Mouse (Mus musculus) midbrain, embryonic 14.5 days (tissue): ENCODE results near the gene Brca1. TPM values are rescaled to one million over a fixed set of nuclear protein-coding genes. Genes with fewer than 3 reads are reported as not detected.
A peak's percentile ranks its signal among the peaks of the same experiment; 100 is the strongest.

Source experiments
- ATAC-seq: fragments of 200-750 bp; cut with Nextera tagmentation; 2 replicates; pipeline ENCODE4 v1.8.0; 2017; ENCODE audit warnings: moderate number of reproducible peaks, moderate library complexity; ENCODE audit not compliant: low FRiP score, low TSS enrichment
- DNase-seq: peaks from one replicate; pipeline ENCODE4 v3.0.0-alpha.2; 2015
- H3K27ac ChIP-seq: fragments of 300-500 bp; sonication (generic); replicated peaks from 2 replicates; pipeline ENCODE4 v1.5.1; 2014; ENCODE audit warnings: mild to moderate bottlenecking, low read depth, low read length, moderate library complexity
- H3K27me3 ChIP-seq: fragments of 300-500 bp; sonication (generic); 2 replicates; pipeline ENCODE4 v1.6.1; 2014; ENCODE audit warnings: low read length, control low read depth, mixed read lengths; ENCODE audit not compliant: control insufficient read depth, insufficient read depth
- H3K36me3 ChIP-seq: fragments of 300-500 bp; sonication (generic); 2 replicates; pipeline ENCODE4 v1.6.1; 2014; ENCODE audit warnings: low read length, control low read depth; ENCODE audit not compliant: control insufficient read depth, insufficient read depth
- H3K4me1 ChIP-seq: fragments of 300-500 bp; sonication (generic); 2 replicates; pipeline ENCODE4 v1.6.1; 2014; ENCODE audit warnings: mild to moderate bottlenecking, antibody characterized with exemption, low read length, control low read depth; ENCODE audit not compliant: control insufficient read depth, insufficient read depth
- H3K4me2 ChIP-seq: fragments of 300-500 bp; sonication (generic); 2 replicates; pipeline ENCODE4 v1.6.1; 2014; ENCODE audit warnings: mild to moderate bottlenecking, low read length, moderate library complexity
- H3K4me3 ChIP-seq: fragments of 300-500 bp; sonication (generic); replicated peaks from 2 replicates; pipeline ENCODE4 v1.5.1; 2014; ENCODE audit warnings: low read depth, low read length
- H3K9ac ChIP-seq: fragments of 300-500 bp; sonication (generic); replicated peaks from 2 replicates; pipeline ENCODE4 v1.6.1; 2014; ENCODE audit warnings: mild to moderate bottlenecking, low read length, moderate library complexity
- H3K9me3 ChIP-seq: fragments of 300-500 bp; sonication (generic); 2 replicates; pipeline ENCODE4 v1.6.1; 2016; ENCODE audit warnings: low read length, control low read depth, mixed read lengths; ENCODE audit not compliant: control insufficient read depth
- WGBS: fragments of 180-500 bp; shearing (Covaris S2); extraction: QIAGEN DNeasy Blood & Tissue Kit; methylation state at CpG from one replicate; pipeline ENCODE4 v1.1.7; 2014; 5-methylcytosine and 5-hydroxymethylcytosine counted together
- polyA plus RNA-seq: library from polyadenylated mRNA; unstranded; fragments of >200 nt; fragmentation: Nextera tagmentation; extraction: Ambion mirVana; gene quantifications from 2 replicates; pipeline ENCODE4 v1.2.1, GENCODE M21; 2014

Gene Brca1
- polyA plus RNA-seq, 1 experiment from 2014 or later, result 4.1 TPM

DNA sequence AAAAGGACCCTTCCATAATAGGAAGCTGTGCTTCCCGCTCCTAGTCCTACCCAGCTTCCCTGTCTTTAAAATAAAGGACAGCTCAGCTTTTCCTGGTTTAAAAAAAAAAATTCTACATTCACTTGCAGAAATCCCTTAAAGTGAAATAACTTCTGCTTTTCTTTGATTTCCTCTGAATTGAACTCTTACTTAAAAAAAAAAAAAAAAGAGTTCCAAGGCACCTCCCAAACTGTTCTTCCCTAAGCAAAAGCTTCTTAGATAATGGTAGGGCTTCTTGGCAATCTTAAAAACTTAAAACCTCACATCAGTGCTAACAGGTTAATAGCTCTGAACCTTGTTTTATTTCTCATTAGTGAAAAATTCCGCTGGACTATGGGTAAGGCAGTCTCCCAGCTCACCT, 31.4 kb upstream of the Brca1 start:
- H3K27me3 ChIP-seq, result no peaks in the 10 kb centered on the region
- DNase-seq (no peak), ATAC-seq (no peak)
- no peaks in the 10 kb centered on the region for H3K9me3 ChIP-seq
- no peak overlapping the region for H3K4me2 ChIP-seq
- H3K4me3 ChIP-seq, result no peak overlapping the region
- WGBS, result 87% methylated on average over 2 of the region's 2 CpGs
- no peaks in the 10 kb centered on the region for H3K4me1 ChIP-seq
- H3K36me3 ChIP-seq, result peaks cover 34% of the 10 kb centered on the region
- H3K27ac ChIP-seq, result no peak overlapping the region
- H3K9ac ChIP-seq, result no peak overlapping the region

DNA sequence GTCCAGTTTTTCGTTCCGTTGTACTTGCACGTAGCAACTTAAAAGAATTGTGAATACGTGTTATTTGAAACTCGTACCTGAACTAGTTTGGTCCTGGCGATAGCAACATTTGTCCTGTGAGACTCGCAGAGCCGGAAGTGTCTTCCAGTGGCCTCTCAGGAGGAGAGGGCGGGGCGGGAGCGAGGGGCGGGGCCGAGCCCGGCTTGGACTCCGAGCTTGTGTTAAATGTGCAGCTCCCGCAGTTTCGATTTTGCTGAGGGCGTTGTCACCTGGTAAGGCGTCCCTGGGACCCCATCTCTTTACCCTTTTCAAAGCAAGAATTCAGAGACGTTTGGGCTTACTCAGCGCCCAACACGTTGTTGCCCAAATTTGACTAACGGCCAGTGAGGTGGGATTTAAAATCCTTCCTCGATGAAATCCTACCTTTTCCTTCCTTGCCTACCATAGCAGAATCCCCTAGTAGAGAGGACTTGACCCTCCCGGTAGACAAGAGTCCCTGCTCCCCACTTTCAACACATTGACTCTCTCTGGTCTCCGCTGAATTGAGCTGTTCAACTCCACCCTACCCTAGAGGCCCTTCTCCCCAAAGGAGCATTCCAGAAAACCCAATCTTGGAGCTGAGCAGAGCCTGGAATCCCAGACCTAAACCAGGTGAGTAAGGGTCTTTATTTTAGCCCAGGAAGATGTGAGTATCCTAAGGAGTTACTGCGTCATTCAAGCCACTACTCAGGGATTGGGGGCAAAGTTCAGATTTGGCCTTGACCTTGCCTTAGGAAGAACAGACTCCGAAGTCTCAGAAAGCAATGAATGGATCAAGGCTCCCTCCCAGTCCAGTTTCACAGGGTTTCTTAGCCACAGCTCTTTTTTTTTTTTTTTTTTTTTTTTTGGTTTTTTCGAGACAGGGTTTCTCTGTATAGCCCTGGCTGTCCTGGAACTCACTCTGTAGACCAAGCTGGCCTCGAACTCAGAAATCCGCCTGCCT, 30.6 kb upstream of the Brca1 start, which contains the start of gene Tmem106a:
Tmem106a (plus strand) TSS at position 189 of the 982 bp plus-strand sequence.
- H3K27me3 ChIP-seq, result no peaks in the 10 kb centered on the region
- H3K9ac ChIP-seq, result 0 out of 2 replicates have a peak within 1 kb of the TSS, but pooled peaks have one; percentile 6
- no peak within 1 kb of the TSS for H3K27ac ChIP-seq
- H3K9me3 ChIP-seq, result no peaks in the 10 kb centered on the region
- DNase-seq, result peak; percentile 70
- no peaks in the 10 kb centered on the region for H3K4me1 ChIP-seq
- WGBS, result 19% methylated on average over 30 of the region's 31 CpGs
- peak within 1 kb of the TSS; percentile 36 for H3K4me2 ChIP-seq
- no peak within 1 kb of the TSS for H3K4me3 ChIP-seq
- peaks cover 42% of the 10 kb centered on the region for H3K36me3 ChIP-seq
- no peak for ATAC-seq

DNA sequence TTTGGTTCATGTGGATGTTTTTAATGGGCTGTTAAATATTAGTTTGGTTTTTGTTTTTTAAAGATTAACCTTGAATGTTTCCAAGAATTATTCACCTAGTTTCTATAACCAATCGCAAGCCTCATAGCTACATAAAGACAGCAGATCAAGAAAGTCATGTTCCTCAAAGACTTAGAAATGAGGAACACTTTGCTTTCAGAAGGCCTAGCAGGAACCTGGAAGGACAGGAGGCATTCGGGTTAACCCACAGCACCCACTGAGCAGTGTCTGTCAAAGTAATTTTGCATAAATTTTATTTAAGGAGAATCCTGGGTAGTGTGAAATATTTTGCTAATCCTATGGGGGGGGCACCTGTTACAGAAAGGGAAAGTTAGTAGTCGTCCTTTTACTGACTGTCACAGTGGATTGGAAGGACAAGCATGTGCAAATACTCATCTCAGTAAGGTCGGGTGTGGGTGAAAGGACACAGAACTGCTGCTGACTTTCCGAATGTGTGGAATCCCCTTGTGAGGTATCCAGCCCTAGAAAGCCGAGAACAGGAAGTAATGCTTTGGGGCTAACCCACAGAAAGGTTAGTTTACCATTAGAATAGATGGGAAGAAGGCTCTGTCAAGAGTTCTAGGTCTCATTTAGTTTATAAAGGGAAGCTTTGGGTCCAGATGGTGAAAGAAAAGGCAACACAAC, 29.5 kb upstream of the Brca1 start:
- Histone ChIP-seq H3K36me3 (peaks cover 50% of the 10 kb centered on the region), H3K4me2 (no peak overlapping the region), H3K27ac (no peak overlapping the region), H3K9me3 (no peaks in the 10 kb centered on the region), H3K9ac (no peak overlapping the region), H3K4me3 (no peak overlapping the region), H3K4me1 (no peaks in the 10 kb centered on the region), H3K27me3 (no peaks in the 10 kb centered on the region)
- ATAC-seq (no peak), DNase-seq (no peak)
- WGBS, result 79% methylated on average over 6 of the region's 6 CpGs

DNA sequence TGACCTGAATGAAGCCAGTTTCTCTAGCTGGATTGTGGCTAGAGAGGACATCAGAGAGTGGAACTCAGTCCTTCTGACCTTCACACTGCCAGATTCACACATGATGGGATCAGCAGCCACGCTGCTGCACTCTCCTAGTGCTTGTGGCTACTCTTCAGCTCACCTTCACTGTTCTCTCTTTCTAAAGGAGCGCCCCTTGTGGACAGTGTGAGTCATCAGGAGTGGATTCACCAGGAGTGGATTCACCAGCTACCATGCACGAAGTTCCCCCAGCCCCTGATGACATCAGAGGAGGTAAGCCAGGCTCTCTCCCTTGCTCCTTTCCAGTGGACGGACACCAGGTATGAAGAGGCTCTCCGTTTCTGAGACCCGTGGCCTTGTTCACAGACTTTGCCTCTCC, 24.4 kb upstream of the Brca1 start:
- WGBS, result 75% methylated on average over 6 of the region's 6 CpGs
- H3K4me3 ChIP-seq, result no peak overlapping the region
- no peak overlapping the region for H3K4me2 ChIP-seq
- no peak overlapping the region for H3K27ac ChIP-seq
- no peaks in the 10 kb centered on the region for H3K27me3 ChIP-seq
- H3K4me1 ChIP-seq, result no peaks in the 10 kb centered on the region
- H3K36me3 ChIP-seq, result peaks cover 100% of the 10 kb centered on the region
- no peak overlapping the region for H3K9ac ChIP-seq
- H3K9me3 ChIP-seq, result no peaks in the 10 kb centered on the region
- DNase-seq, result peak; percentile 3
- ATAC-seq, result no peak

DNA sequence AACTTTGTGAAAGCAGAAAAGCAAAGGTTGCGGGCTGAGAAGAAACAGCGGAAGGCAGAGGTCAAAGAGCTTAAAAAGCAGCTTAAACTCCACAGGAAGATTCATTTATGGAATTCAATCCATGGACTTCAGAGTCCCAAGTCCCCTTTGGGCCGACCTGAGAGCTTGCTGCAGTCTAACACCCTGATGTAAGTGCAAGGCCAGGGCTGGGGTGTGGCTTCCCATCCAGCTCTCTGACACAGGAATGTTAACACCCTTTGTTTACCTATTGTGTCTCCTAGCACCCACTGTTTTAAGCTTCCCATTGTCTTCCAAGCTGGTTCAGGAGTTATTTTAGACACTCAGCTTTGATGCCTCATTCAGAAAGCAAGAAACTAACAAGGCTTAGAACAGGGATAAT, 16.7 kb upstream of the Brca1 start:
- H3K27ac ChIP-seq, result no peak overlapping the region

DNA sequence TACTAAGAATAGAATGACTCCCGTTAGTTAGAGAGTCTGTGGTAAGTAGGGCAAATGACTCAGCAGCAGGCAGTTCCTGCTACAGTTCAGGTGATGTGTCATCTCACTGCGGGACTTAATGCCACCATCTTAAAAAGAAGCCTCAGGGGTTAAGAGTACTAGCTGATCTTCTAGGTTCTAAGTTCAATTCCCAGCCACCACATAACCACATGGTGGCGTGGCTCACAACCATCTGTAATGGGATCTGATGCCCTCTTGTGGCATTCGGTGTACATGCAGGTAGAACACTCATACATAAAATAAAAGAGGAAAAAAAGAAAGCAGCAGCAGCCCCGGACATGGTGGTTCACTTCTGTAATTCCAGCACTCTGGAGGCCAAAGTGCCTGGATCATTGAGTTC, 10.6 kb upstream of the Brca1 start:
- H3K4me2 ChIP-seq, result no peak overlapping the region
- no peak for ATAC-seq
- H3K27ac ChIP-seq, result no peak overlapping the region
- H3K27me3 ChIP-seq, result no peaks in the 10 kb centered on the region
- H3K36me3 ChIP-seq, result peaks cover 91% of the 10 kb centered on the region
- DNase-seq, result peak; percentile 78
- WGBS, result 36% methylated on average over 5 of the region's 5 CpGs
- H3K9me3 ChIP-seq, result no peaks in the 10 kb centered on the region
- no peak overlapping the region for H3K9ac ChIP-seq
- H3K4me1 ChIP-seq, result no peaks in the 10 kb centered on the region
- H3K4me3 ChIP-seq, result no peak overlapping the region

More for the DNA sequence above, 16.7 kb upstream of the Brca1 start:
- Histone ChIP-seq H3K4me2 (no peak overlapping the region), H3K9ac (no peak overlapping the region), H3K36me3 (peaks cover 95% of the 10 kb centered on the region), H3K9me3 (no peaks in the 10 kb centered on the region), H3K4me3 (no peak overlapping the region), H3K4me1 (no peaks in the 10 kb centered on the region), H3K27me3 (no peaks in the 10 kb centered on the region)
- ATAC-seq, result no peak
- DNase-seq, result no peak
- WGBS, result 79% methylated on average over 3 of the region's 3 CpGs

DNA sequence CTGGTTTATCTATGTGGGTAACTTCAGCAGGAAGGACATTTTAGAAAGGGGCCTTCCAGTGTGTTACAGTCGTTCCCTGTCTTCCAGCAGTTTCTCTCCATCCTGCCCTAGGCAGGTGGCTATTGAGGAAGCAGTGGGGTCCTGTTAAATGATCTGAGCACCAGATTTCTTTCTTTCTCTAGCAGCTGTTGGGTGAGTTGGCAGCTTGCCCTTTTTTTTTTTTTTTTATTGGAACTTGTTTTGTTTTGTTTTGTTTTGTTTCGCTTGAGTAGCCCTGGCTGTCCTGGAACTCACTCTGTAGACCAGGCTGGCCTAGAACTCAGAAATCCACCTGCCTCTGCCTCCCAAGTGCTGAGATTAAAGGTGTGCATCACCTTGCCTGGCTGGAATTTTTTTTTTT, 5.2 kb upstream of the Brca1 start:
- H3K27ac ChIP-seq, result no peak overlapping the region
- no peak overlapping the region for H3K4me3 ChIP-seq
- no peaks in the 10 kb centered on the region for H3K27me3 ChIP-seq
- no peak for ATAC-seq
- H3K4me2 ChIP-seq, result no peak overlapping the region
- H3K9me3 ChIP-seq, result no peaks in the 10 kb centered on the region
- 78% methylated on average over 2 of the region's 2 CpGs for WGBS
- peaks cover 16% of the 10 kb centered on the region for H3K4me1 ChIP-seq
- DNase-seq, result peak; percentile 4
- peaks cover 64% of the 10 kb centered on the region for H3K36me3 ChIP-seq
- H3K9ac ChIP-seq, result no peak overlapping the region

DNA sequence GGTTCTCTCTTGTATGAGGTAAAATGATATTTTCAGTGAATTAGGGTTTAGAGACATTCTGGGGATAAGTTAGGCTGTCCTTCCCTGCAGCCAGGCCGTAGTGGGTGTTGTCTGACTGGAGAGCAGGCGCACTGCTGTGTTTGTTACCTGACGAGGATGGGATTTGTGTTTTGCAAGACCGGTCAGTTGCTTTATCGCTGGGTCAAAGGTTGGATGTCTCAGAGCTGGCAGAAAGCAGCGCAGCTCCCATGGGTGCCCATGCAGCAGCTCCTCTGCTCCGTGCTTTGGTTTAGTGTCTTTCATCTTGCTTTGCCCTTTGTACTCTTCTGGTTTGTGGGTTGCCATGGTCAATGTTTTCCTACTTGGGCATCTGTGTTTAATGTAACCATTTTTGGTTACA, 4.8 kb upstream of the Brca1 start:
- no peak overlapping the region for H3K9ac ChIP-seq
- DNase-seq (no peak), ATAC-seq (no peak)
- peaks cover 62% of the 10 kb centered on the region for H3K36me3 ChIP-seq
- 89% methylated on average over 7 of the region's 7 CpGs for WGBS
- H3K4me3 ChIP-seq, result no peak overlapping the region
- H3K27me3 ChIP-seq, result no peaks in the 10 kb centered on the region
- no peak overlapping the region for H3K27ac ChIP-seq
- peaks cover 16% of the 10 kb centered on the region for H3K4me1 ChIP-seq
- H3K4me2 ChIP-seq, result no peak overlapping the region
- H3K9me3 ChIP-seq, result no peaks in the 10 kb centered on the region
